Mouse (Mus musculus) hindbrain, postnatal 0 days (tissue): ENCODE measurements around the gene Gm17622. TPM values are rescaled to one million over a fixed set of nuclear protein-coding genes. Genes with fewer than 3 reads are reported as not detected.

ENCODE experiments used
- ATAC-seq: fragments of 200-750 bp; cut with Nextera tagmentation; 2 replicates; pipeline ENCODE4 v1.8.0; 2017; ENCODE audit warnings: mild to moderate bottlenecking, moderate TSS enrichment, moderate library complexity
- DNase-seq: peaks from one replicate; pipeline ENCODE4 v3.0.0-alpha.2; 2015; ENCODE audit warnings: low spot score
- H3K27ac ChIP-seq: fragments of 300-500 bp; sonication (generic); 2 replicates; pipeline ENCODE4 v1.5.1; 2014; ENCODE audit warnings: mild to moderate bottlenecking
- H3K27me3 ChIP-seq: fragments of 300-500 bp; sonication (generic); 2 replicates; pipeline ENCODE4 v1.6.1; 2014; ENCODE audit warnings: low read length, mixed read lengths; ENCODE audit not compliant: insufficient read depth
- H3K36me3 ChIP-seq: fragments of 300-500 bp; sonication (generic); 2 replicates; pipeline ENCODE4 v1.6.1; 2014; ENCODE audit warnings: low read length, mixed read lengths; ENCODE audit not compliant: insufficient read depth
- H3K4me1 ChIP-seq: fragments of 300-500 bp; sonication (generic); 2 replicates; pipeline ENCODE4 v1.6.1; 2014; ENCODE audit warnings: antibody characterized with exemption, low read length, mixed read lengths; ENCODE audit not compliant: insufficient read depth
- H3K4me2 ChIP-seq: fragments of 300-500 bp; sonication (generic); 2 replicates; pipeline ENCODE4 v1.6.1; 2014; ENCODE audit warnings: low read depth, mild to moderate bottlenecking, low read length, moderate library complexity, mixed read lengths
- H3K4me3 ChIP-seq: fragments of 300-500 bp; sonication (generic); 2 replicates; pipeline ENCODE4 v1.5.1; 2014; ENCODE audit warnings: low read length
- H3K9ac ChIP-seq: fragments of 300-500 bp; sonication (generic); replicated peaks from 2 replicates; pipeline ENCODE4 v1.6.1; 2014; ENCODE audit warnings: mild to moderate bottlenecking, low read length, moderate library complexity, mixed read lengths
- H3K9me3 ChIP-seq: fragments of 300-500 bp; sonication (generic); 2 replicates; pipeline ENCODE4 v1.6.1; 2016; ENCODE audit warnings: low read length, mixed read lengths
- CTCF ChIP-seq: IDR thresholded peaks from 2 replicates; pipeline ENCODE4 v1.5.1; 2016; ENCODE audit warnings: antibody characterized with exemption, control low read depth, low read depth
- WGBS: fragments of 180-500 bp; shearing (Covaris S2); extraction: QIAGEN DNeasy Blood & Tissue Kit; methylation state at CpG from one replicate; pipeline ENCODE4 v1.1.7; 2014; 5-methylcytosine and 5-hydroxymethylcytosine counted together
- polyA plus RNA-seq: library from polyadenylated mRNA; unstranded; fragments of >200 nt; fragmentation: Nextera tagmentation; extraction: Ambion mirVana; gene quantifications from 2 replicates; pipeline ENCODE4 v1.2.1, GENCODE M21; 2015
- total RNA-seq: library from RNA; depleted of rRNA; stranded (reverse); fragments of >200 nt; gene quantifications from 2 replicates; pipeline ENCODE4 v1.2.3, GENCODE M21; 2014; rRNA removed

Gene Gm17622
- total and polyA plus RNA-seq, 2 experiments from 2014 or later, result not detected

DNA sequence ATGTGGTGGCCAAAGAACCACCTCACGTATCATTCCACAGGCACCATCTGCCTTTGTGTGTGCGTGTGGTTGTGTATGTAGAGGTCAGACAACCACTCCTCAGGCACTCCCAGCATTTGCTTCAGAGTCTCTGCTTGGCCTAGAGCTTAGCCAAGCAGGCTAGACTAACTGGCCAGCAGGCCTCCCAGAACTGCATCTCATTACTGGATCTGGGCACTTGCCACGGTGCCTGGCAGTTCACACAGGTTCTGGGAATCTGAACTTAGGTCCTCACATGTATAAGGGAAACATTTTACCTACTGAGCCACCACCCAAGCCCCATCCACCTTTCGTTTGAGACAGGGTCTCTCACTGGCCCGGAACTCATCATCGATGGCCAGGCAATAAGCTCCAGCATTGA lies 41.6 kb downstream of the Gm17622 start:
- no peaks in the 10 kb centered on the region for H3K27me3 ChIP-seq
- 76% methylated on average over 6 of the region's 6 CpGs for WGBS
- H3K36me3 ChIP-seq, result no peaks in the 10 kb centered on the region
- no peaks in the 10 kb centered on the region for H3K4me1 ChIP-seq
- ATAC-seq, result no peak
- H3K4me2 ChIP-seq, result no peak overlapping the region
- H3K9ac ChIP-seq, result no peak overlapping the region
- TF ChIP-seq CTCF, result no peak
- H3K27ac ChIP-seq, result no peak overlapping the region
- DNase-seq, result peak; percentile 9
- H3K9me3 ChIP-seq, result no peaks in the 10 kb centered on the region
- H3K4me3 ChIP-seq, result no peak overlapping the region

DNA sequence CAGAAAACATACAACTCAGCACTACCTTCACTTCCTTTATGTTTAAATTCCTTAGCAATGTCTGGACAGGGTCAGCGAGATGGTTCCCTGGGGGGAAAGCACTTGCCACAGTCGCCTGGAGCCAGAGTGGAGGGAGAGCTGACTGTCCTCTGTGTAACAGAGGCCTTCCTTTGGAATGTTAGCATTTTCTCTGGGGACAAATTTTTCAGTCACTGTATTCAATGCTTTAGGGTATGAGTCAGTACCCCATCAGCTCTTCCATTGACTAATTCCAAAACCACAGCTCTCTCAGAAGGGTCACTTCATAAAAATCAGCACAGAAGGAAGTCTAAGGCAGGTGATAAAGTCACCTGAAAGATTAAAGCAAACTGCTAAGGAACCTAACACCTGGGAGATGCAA lies 43.2 kb downstream of the Gm17622 start:
- TF ChIP-seq CTCF, result no peak
- Histone ChIP-seq H3K36me3 (no peaks in the 10 kb centered on the region), H3K4me3 (no peak overlapping the region), H3K9me3 (no peaks in the 10 kb centered on the region), H3K4me1 (no peaks in the 10 kb centered on the region), H3K27me3 (no peaks in the 10 kb centered on the region), H3K4me2 (no peak overlapping the region), H3K9ac (no peak overlapping the region), H3K27ac (no peak overlapping the region)
- 57% methylated on average over 2 of the region's 2 CpGs for WGBS
- no peak for DNase-seq
- ATAC-seq, result no peak

DNA sequence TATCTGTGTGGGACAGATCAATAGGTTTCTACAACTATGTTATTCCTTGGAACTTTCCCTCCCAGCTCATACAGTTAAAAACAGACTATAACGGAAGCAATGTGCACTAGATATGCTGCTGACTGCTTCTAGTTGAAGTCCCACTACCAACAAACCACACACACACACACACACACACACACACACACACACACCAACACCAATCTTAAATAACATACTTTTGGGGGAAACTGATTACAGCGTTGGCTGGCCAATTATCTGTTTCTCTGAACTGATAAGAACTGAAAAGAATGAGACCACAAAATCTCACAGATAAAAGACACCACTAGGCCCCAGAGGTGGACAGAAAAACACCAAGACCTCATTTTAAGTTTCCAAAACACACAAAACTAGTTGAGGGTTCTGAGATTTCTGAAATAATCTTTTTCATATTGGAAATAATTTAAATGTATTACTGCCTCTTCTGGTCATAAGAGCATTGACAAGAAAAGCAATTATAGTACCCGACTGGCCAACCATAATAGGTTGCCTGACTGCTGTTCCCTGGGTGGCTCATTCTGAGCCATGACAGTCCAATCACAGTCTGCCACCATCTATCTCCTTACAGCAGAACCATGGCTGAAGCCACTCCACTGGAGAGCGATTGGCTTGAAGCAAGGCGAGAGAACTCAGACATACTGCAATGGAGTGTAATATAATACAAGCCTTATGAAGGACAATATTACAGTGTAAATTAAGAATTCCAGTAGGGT lies 46.5 kb downstream of the Gm17622 start:
- no peak overlapping the region for H3K9ac ChIP-seq
- H3K36me3 ChIP-seq, result no peaks in the 10 kb centered on the region
- DNase-seq (no peak), ATAC-seq (no peak)
- 83% methylated on average over 5 of the region's 5 CpGs for WGBS
- no peak for TF ChIP-seq CTCF
- no peaks in the 10 kb centered on the region for H3K27me3 ChIP-seq
- no peaks in the 10 kb centered on the region for H3K9me3 ChIP-seq
- no peaks in the 10 kb centered on the region for H3K4me1 ChIP-seq
- no peak overlapping the region for H3K27ac ChIP-seq
- H3K4me2 ChIP-seq, result no peak overlapping the region
- H3K4me3 ChIP-seq, result no peak overlapping the region

DNA sequence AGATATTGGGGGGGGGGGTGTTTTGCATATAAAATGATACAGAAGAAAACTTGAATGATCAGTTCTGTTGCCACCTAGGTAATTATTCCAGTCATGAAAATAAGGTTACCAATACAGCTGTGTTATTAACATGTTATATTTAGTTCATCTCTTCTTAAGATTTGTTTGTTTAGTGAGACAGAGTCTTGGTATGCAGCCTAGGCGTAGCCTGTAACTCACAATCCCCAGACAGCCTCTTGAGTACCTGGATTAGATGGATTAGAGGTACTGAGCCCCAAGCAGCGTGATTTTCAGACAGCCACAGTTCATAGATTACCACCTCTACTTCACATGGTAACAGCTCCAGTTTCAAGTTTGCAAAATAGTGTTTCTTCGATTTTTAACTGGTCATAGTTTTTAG lies 47.6 kb downstream of the Gm17622 start:
- DNase-seq (no peak), ATAC-seq (no peak)
- Histone ChIP-seq H3K4me1 (no peaks in the 10 kb centered on the region), H3K4me2 (no peak overlapping the region), H3K4me3 (no peak overlapping the region), H3K9ac (no peak overlapping the region), H3K27ac (no peak overlapping the region), H3K36me3 (no peaks in the 10 kb centered on the region), H3K9me3 (no peaks in the 10 kb centered on the region), H3K27me3 (no peaks in the 10 kb centered on the region)
- TF ChIP-seq CTCF, result no peak
- WGBS, result 85% methylated on average over 3 of the region's 3 CpGs

Other genes starting within 250 kb of the Gm17622 start
- gene Poc5, start 102.4 kb upstream of the Gm17622 start, total RNA-seq, result 21.7 and 26.1 TPM in 2 replicates
- gene Poc5, start 102.4 kb upstream of the Gm17622 start, polyA plus RNA-seq, result 16.7 and 19.0 TPM in 2 replicates
- gene Ankdd1b, start 19.5 kb upstream of the Gm17622 start, total RNA-seq, result not detected in 2 replicates
- gene Ankdd1b, start 19.5 kb upstream of the Gm17622 start, polyA plus RNA-seq, result 0.23 and 0.35 TPM in 2 replicates
- gene Polk, start 51.8 kb downstream of the Gm17622 start, total RNA-seq, result 4.0 and 5.6 TPM in 2 replicates
- gene Polk, start 51.8 kb downstream of the Gm17622 start, polyA plus RNA-seq, result 4.4 and 4.6 TPM in 2 replicates
- gene Col4a3bp, start 51.9 kb downstream of the Gm17622 start, total RNA-seq, result 35.0 and 40.3 TPM in 2 replicates
- 8.7 and 9.5 TPM in 2 replicates for gene Col4a3bp, start 51.9 kb downstream of the Gm17622 start, polyA plus RNA-seq
- 121 and 145 TPM in 2 replicates for gene Hmgcr, start 180.2 kb downstream of the Gm17622 start, total RNA-seq
- gene Hmgcr, start 180.2 kb downstream of the Gm17622 start, polyA plus RNA-seq, result 107 and 111 TPM in 2 replicates